Mouse (Mus musculus) heart, postnatal 36 days (tissue): Measurements from ENCODE around the gene Hist1h3d. TPM values are rescaled to one million over a fixed set of nuclear protein-coding genes. Genes with fewer than 3 reads are reported as not detected.
A peak's percentile ranks its signal among the peaks of the same experiment; 100 is the strongest.
"Not testable (repeated sequence)": the region's sequence is repeated elsewhere in the genome, so short reads cannot be mapped to it uniquely, and the experiment has no call there.

Experiments used
- DNase-seq, 2 experiments: peaks; one replicate each; pipeline ENCODE4 v3.0.0; 2021 to 2022
- intact Hi-C: fragments of 180-260 bp; cut with DNase I; formaldehyde crosslinking; loops from one replicate; pipeline ENCODE4 v1.15.1; 2025
- total RNA-seq, 2 experiments: library from RNA; stranded (reverse); gene quantifications; 2 replicates each; pipeline ENCODE4 v1.2.3; 2021

The Hist1h3d gene
- total RNA-seq = 1 to 10 TPM; 3.1 to 4.8 TPM

GRCm38 (mm10) chr13:23575271-23575851, at the start of gene Hist1h3d:
Gene Hist1h3d, plus strand, starts transcription at chr13:23575763.
- intact Hi-C loops = no loop called here
- peak in 1 of 2 experiments; percentile 55 for DNase-seq

DNA sequence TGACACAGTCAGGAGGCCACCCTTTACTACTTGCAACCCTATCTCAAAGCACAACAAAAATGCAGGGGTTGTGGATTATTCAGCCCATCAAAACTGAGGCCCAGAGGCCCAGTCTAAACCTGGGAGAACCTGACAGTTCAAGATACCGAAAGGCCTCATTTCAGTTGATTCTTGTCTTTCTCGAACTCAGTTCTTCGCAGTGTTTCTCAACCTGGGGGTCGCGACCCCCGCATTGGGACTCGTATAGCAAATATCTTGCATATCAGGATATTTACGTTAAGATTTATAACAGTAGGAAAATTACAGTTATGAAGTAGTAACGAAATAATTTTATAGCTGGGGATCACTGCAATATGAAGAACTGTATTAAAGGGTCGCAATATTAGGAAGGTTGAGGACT, 49.7 kb upstream of the Hist1h3d start:
- intact Hi-C loops = loop anchor here (5.0 kb wide), 1 partner anchor 1814 kb away; no protein-coding TSS in a partner anchor
- DNase-seq = no peak

DNA sequence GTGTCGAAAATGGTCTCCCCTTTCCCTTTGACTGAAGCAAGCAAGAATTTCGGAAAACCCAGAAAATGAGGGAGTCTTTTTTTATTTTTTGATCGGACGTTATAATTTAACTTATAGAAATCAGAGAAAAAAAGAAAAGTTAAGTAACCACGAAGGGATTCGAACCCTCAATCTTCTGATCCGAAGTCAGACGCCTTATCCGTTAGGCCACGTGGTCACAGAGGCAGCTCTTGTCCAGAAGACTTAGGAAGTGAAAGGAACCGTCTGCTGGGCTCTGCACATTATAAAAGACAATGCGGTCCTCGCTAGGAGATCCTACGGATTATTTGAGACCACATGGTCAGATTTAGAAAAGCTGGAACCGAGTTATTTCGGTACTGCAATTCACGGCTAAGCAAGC, 49.3 kb upstream of the Hist1h3d start:
- DNase-seq = peak; percentile 92 to 94
- intact Hi-C loops = loop anchor here (5.0 kb wide), 1 partner anchor 1814 kb away; no protein-coding TSS in a partner anchor

GRCm38 (mm10) chr13:23529005-23529404, 46.6 kb upstream of the Hist1h3d start:
- DNase-seq = no peak

GRCm38 (mm10) chr13:23529480-23530165, 45.9 kb upstream of the Hist1h3d start:
- no peak for DNase-seq
- intact Hi-C loops = loop anchor here (1.0 to 5.0 kb wide), 6 partner anchors 10 to 1817 kb away; partner anchors contain the start of genes Hist1h1t, Hist1h2ag, Hist1h2bj and Hist1h4c

More at GRCm38 (mm10) chr13:23529005-23529404, 46.6 kb upstream of the Hist1h3d start:
- intact Hi-C loops = loop anchor here (5.0 kb wide), 1 partner anchor 1817 kb away; no protein-coding TSS in a partner anchor

DNA sequence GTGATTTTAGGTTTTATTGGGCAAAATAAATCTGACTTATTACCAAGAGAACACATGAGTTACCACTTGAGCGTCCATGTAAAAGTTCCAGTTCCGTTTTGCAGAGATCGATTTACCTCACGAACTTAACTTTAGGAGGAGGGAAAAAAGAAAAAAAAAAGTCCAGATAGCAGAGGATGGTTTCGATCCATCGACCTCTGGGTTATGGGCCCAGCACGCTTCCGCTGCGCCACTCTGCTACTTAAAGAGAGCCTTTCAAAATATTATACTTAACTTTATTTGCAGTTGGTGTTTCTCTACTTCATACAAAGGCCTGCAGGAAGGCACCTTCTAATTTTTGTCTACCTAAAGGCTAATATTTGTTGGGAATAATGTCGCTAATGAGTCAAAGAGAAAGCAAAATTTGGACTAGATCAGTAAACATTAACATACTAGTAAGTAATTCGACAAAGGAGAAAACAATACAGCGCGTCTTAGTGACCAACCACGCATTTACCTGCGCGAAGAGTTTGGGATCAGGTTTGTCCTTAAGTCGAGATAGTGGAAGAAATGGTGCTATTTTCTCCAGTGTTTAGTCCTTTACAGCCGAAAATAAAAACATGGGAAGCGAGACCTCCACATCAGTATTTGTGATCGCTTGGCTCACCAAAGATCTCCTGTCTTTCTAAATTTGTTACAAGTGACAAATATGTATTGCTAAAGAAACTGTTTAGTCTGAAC, 45.2 kb upstream of the Hist1h3d start:
- intact Hi-C loops = loop anchor here (1.0 to 5.0 kb wide), 5 partner anchors 11 to 1488 kb away; partner anchors contain the start of genes Hist1h1t, Hist1h2ag, Hist1h2bj and Hist1h4c
- DNase-seq = peak; percentile 71 to 75

GRCm38 (mm10) chr13:23530901-23531875, 44.4 kb upstream of the Hist1h3d start, which contains the start of gene Hist1h4h:
Gene Hist1h4h, plus strand, starts transcription at chr13:23531050.
- DNase-seq = peak; percentile 93 to 96
- intact Hi-C loops = loop anchor here (1.0 to 5.0 kb wide), 5 partner anchors 12 to 1489 kb away; partner anchors contain the start of genes Hist1h1t, Hist1h2ag, Hist1h2bj and Hist1h4c

GRCm38 (mm10) chr13:23532262-23533075, 43.1 kb upstream of the Hist1h3d start:
- intact Hi-C loops = loop anchor here (5.0 kb wide), 4 partner anchors 50 to 1490 kb away; partner anchors contain the start of genes Hist1h1t, Hist1h2ag, Hist1h2bj and Hist1h4c
- no peak for DNase-seq

- DNase-seq = not testable (repeated sequence)
- intact Hi-C loops = loop anchor here (5.0 kb wide), 4 partner anchors 49 to 1491 kb away; partner anchors contain the start of genes Hist1h1t, Hist1h2ag, Hist1h2bj and Hist1h4c
Measured at GRCm38 (mm10) chr13:23533560-23534367, 41.8 kb upstream of the Hist1h3d start, which contains the start of gene Hist1h2af. Gene Hist1h2af, plus strand, starts transcription at chr13:23533906.

GRCm38 (mm10) chr13:23534368-23535131, 41.0 kb upstream of the Hist1h3d start:
- intact Hi-C loops = loop anchor here (5.0 kb wide), 4 partner anchors 48 to 1492 kb away; partner anchors contain the start of genes Hist1h1t, Hist1h2ag, Hist1h2bj and Hist1h4c
- DNase-seq = no peak

- DNase-seq = peak; percentile 82 to 84
Measured at GRCm38 (mm10) chr13:23535137-23536075, 40.2 kb upstream of the Hist1h3d start, which contains the start of gene Hist1h3g. Gene Hist1h3g, plus strand, starts transcription at chr13:23535422.

DNA sequence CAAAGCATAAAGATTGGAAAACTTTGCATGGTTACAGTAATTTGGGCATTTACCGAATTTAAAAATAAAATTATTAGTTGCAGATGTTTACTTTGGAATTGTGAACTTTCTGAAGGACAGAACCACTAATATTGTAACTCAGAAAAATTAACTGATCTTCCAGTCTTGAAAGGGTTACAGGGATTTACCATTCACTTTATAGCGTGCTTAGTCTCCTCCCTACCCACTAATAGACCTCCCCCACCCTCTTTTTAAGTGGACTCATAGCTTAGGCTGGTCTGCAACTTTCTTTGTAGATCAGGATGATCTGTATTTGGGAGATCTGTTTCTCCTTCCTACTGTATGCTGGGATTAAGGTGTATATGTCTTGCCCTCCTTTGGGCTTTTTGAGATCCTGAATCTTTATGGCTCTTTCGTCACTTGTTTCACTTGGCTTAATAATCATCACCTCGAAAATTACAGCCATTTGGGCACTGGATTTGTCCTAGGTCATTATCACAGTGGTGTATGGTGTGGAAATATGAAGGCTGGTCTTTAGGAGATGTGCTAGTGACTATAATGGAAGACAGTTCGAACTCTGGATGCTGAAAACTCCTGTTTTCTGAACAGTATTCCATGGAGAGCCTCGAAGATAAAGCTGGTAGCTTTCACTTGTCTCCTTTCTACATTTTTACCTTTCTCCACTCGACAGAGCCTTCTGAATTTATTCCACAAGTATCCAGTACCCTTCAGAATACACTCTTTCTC, 39.3 kb upstream of the Hist1h3d start:
- intact Hi-C loops = no loop called here
- no peak for DNase-seq

More at GRCm38 (mm10) chr13:23535137-23536075, 40.2 kb upstream of the Hist1h3d start, which contains the start of gene Hist1h3g:
- intact Hi-C loops = not testable (repeated sequence)

GRCm38 (mm10) chr13:23537006-23537710, 38.4 kb upstream of the Hist1h3d start:
- intact Hi-C loops = no loop called here
- DNase-seq = no peak

DNA sequence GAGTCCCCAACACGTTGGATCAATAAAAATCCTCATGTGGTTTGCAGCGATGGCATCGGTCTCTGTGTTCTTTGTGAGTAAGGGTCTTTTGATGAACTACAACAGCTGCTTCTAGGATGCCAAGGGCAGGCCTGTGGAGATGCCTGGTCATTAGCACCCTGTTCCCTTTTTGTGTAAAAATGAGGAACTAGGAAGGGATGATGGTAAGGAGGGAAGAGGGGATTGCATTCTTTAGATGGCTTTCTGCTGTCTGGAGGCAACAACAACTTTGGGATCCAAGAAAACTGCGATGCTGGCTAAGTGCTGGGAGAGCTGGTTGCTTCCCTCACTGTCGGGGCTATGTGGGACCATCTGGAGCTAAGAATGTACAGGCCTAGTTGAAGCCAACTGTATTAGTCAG, 37.3 kb upstream of the Hist1h3d start:
- intact Hi-C loops = no loop called here
- DNase-seq = no peak
